Mouse (Mus musculus) T-cell, adult 66 days (primary cell): Measurements from ENCODE around the gene AC124108.1. TPM values are rescaled to one million over a fixed set of nuclear protein-coding genes. Genes with fewer than 3 reads are reported as not detected.

Source experiments
- total RNA-seq, 2 experiments: library from RNA; stranded (reverse); gene quantifications; 3 replicates in 1 of 2; 4 replicates in 1 of 2; pipeline ENCODE4 v1.2.4; 2023

AC124108.1 gene
- not detected for total RNA-seq

DNA sequence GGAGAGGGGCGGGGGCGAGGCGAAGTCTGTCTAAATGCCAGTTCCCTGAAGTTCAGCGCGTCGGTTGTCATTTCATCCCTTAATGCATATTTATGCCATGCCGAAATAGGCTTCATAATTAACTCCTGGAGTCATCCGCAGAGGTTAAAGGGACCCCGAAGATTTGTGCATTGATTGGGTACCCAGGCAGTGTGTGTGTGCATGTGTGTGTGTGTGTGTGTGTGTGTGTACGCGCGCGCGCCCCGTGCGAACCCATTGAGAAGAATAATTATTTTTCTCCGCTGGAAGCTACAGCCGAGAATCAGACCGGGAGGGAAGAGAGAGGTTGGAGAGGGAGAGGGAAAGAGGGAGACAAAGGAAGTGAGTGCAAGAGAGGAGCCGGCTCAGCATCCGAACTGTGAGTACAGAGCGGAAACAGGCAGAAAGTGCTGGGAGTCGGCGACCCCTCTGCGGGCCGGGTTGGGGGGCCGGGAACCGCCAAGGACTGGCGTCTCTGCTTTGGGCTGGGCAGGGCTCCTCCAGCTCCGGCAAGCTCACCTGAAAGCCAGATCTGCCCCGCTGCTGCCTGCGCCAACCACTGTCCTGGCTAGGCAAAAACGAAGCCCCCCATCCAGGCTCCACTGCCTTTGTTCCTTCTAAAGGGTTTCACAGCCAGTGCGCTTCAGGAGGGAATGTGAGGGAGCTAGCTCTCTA, at the start of gene AC124108.1, which contains the start of gene Lemd1:
AC124108.1 (plus strand) TSS at position 365 of the 693 bp plus-strand sequence.
Lemd1 (plus strand) TSS at position 339 of the 693 bp plus-strand sequence.

DNA sequence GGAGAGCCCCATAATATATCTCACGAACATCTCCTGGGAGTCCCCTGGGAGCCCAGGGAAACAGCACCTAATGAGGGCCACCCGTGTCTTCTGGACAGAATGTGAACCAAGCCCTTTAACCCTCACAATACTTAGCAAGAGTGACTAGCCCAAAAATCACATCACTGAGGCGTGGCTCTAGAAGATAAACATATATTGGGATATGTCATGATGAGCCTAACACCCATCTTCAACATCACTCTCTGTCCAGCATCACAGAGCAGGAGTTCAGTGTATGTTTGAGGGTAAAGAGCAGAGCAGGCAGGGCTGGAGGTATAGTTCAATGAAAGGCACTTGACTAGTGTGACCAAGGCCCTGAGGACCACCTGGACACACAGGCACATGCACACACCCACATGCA, 38.4 kb downstream of the AC124108.1 start, which contains the start of gene Gm10188:
Gm10188 (minus strand) TSS at position 101 of the 400 bp plus-strand sequence.

Other genes with a start within 250 kb of the AC124108.1 start
- gene Slc45a3, start 228.5 kb upstream of the AC124108.1 start, total RNA-seq, result 1 to 10 TPM; 2.1 to 3.5 TPM
- 100 to 1,000 TPM; 305 to 328 TPM for gene Elk4, start 183.8 kb upstream of the AC124108.1 start, total RNA-seq
- not detected for gene Mfsd4a, start 123.4 kb upstream of the AC124108.1 start, total RNA-seq
- gene Cdk18, start 51.8 kb upstream of the AC124108.1 start, total RNA-seq, result not detected
- not detected for gene Lemd1, start within 50 bp of the AC124108.1 start, total RNA-seq
- not detected for gene Gm10188, start 38.3 kb downstream of the AC124108.1 start, total RNA-seq
- not detected for gene Klhdc8a, start 107.2 kb downstream of the AC124108.1 start, total RNA-seq
- 10 to 100 TPM in 1 of 2 experiments, 1 to 10 TPM in 1; 9.9 to 13.9 TPM for gene Nuak2, start 124.7 kb downstream of the AC124108.1 start, total RNA-seq
- under 1 TPM; 0.27 to 0.47 TPM for gene Tmcc2, start 199.8 kb downstream of the AC124108.1 start, total RNA-seq
- gene Dstyk, start 226.1 kb downstream of the AC124108.1 start, total RNA-seq, result 10 to 100 TPM; 19.9 to 20.0 TPM